Mouse (Mus musculus): ENCODE measurements at regions not wholly inside any gene's neighbourhood (a gene's known extent, or its start where the extent isn't known, plus 50 kb on each side); places are given as distances from the start of the nearest gene placed in this dataset.

GRCm38 (mm10) chr4:35477211-35478005 is 251.4 kb upstream of the C9orf72 start:
- DNase-seq, result no peak

DNA sequence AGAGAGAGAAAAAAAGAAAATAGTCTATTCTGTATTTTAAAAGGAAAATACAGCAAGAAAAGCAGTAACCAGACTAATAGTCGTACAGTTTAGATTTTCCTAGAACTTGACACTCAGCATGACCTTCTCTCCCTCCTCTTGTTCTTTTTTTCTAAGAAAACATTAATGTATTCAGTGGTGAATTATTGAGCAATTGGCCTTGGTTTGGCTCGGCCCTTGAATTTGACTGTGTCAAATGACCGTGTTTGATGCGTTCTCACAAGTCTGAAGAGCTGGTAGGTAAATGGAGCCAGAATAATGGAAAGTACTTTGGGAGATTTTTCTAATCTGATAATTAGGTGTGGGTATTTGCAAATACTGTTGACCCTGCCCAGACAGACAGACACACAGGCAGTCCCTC is 248.0 kb upstream of the C9orf72 start:
- DNase-seq, result peak in 1 of 2 experiments; percentile 6

Measured in kidney, postnatal 36 days (tissue).